Mouse (Mus musculus) stomach, postnatal 0 days (tissue): ENCODE measurements around the gene Tmub1. TPM values are rescaled to one million over a fixed set of nuclear protein-coding genes. Genes with fewer than 3 reads are reported as not detected.

Experiments
- ATAC-seq: fragments of 200-750 bp; cut with Nextera tagmentation; 2 replicates; pipeline ENCODE4 v1.8.0; 2017; ENCODE audit not compliant: low FRiP score, low TSS enrichment
- DNase-seq: peaks from one replicate; pipeline ENCODE4 v3.0.0-alpha.2; 2016; ENCODE audit warnings: low spot score
- H3K27ac ChIP-seq: fragments of 300-500 bp; sonication (generic); replicated peaks from 2 replicates; pipeline ENCODE4 v1.5.1; 2014; ENCODE audit warnings: mild to moderate bottlenecking, control low read depth
- H3K27me3 ChIP-seq: fragments of 300-500 bp; sonication (generic); 2 replicates; pipeline ENCODE4 v1.6.1; 2014; ENCODE audit warnings: low read length; ENCODE audit not compliant: control insufficient read depth, insufficient read depth
- H3K36me3 ChIP-seq: fragments of 300-500 bp; sonication (generic); 2 replicates; pipeline ENCODE4 v1.6.1; 2014; ENCODE audit warnings: low read length, mixed read lengths; ENCODE audit not compliant: control insufficient read depth, insufficient read depth
- H3K4me1 ChIP-seq: fragments of 300-500 bp; sonication (generic); replicated peaks from 2 replicates; pipeline ENCODE4 v1.6.1; 2014; ENCODE audit warnings: antibody characterized with exemption; ENCODE audit not compliant: control insufficient read depth, insufficient read depth
- H3K4me2 ChIP-seq: fragments of 300-500 bp; sonication (generic); replicated peaks from 2 replicates; pipeline ENCODE4 v1.6.1; 2014; ENCODE audit warnings: low read depth, mild to moderate bottlenecking, control low read depth, moderate library complexity
- H3K4me3 ChIP-seq: fragments of 300-500 bp; sonication (generic); 2 replicates; pipeline ENCODE4 v1.5.1; 2014; ENCODE audit warnings: low read depth, low read length, control low read depth
- H3K9ac ChIP-seq: fragments of 300-500 bp; sonication (generic); 2 replicates; pipeline ENCODE4 v1.6.1; 2014; ENCODE audit warnings: mild to moderate bottlenecking, low read length, control low read depth, mixed read lengths
- H3K9me3 ChIP-seq: fragments of 300-500 bp; sonication (generic); 2 replicates; pipeline ENCODE4 v1.6.1; 2016; ENCODE audit warnings: low read length; ENCODE audit not compliant: control insufficient read depth
- CTCF ChIP-seq: IDR thresholded peaks from 2 replicates; pipeline ENCODE4 v1.5.1; 2016; ENCODE audit warnings: antibody characterized with exemption, low read depth, mild to moderate bottlenecking, moderate library complexity
- EP300 ChIP-seq: optimal IDR thresholded peaks from 2 replicates; pipeline ENCODE3; 2016; ENCODE audit warnings: antibody characterized with exemption
- WGBS: fragments of 180-500 bp; shearing (Covaris S2); extraction: QIAGEN DNeasy Blood & Tissue Kit; methylation state at CpG from one replicate; pipeline ENCODE4 v1.1.7; 2014; 5-methylcytosine and 5-hydroxymethylcytosine counted together
- polyA plus RNA-seq: library from polyadenylated mRNA; unstranded; fragments of >200 nt; fragmentation: Nextera tagmentation; extraction: Ambion mirVana; gene quantifications from 2 replicates; pipeline ENCODE4 v1.2.1, GENCODE M21; 2015

Gene Tmub1
- polyA plus RNA-seq, 1 experiment from 2014 or later = 20.9 TPM

DNA sequence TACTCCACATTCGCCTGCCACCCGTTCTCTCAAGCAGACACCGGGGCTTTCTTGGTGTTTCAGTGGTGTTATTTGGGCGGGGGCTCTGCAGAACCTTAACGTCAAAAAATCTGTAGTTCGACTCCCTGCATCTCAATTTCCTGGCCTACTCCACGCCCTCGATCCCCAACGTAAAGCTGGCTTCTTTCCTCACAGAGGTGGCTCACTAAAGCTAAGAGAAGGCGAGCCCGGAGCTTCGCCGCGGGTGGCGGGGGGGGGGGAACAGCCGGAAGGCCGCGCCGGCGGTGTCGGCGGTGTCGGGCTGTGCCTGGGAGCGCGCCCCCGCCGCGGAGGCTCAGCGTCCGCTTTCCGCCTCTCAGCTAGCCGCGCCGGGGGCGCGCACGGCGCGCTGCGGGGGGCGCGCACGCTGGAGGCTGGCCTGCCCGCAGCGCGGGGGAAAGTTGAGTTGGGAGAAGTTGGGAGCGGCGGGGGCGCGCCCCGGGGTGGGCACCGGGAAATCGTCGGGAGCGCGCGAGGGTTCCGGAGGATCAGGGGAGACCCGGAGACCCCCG is 22.7 kb downstream of the Tmub1 start:
- Histone ChIP-seq H3K9ac (peak overlapping the region; percentile 76), H3K27ac (peak overlapping the region; percentile 94), H3K9me3 (no peaks in the 10 kb centered on the region), H3K4me3 (peak overlapping the region; percentile 68), H3K27me3 (no peaks in the 10 kb centered on the region), H3K4me1 (no peaks in the 10 kb centered on the region; the same call in none of the 2 replicates), H3K36me3 (peaks cover 5% of the 10 kb centered on the region; the same call in 1 of the 2 replicates), H3K4me2 (peak overlapping the region; percentile 88)
- DNase-seq (peak; percentile 90), ATAC-seq (peak; percentile 17; the same call in 1 of the 2 replicates)
- TF ChIP-seq CTCF (no peak), EP300 (no peak)
- under 1% methylated on average over 43 of the region's 60 CpGs for WGBS

DNA sequence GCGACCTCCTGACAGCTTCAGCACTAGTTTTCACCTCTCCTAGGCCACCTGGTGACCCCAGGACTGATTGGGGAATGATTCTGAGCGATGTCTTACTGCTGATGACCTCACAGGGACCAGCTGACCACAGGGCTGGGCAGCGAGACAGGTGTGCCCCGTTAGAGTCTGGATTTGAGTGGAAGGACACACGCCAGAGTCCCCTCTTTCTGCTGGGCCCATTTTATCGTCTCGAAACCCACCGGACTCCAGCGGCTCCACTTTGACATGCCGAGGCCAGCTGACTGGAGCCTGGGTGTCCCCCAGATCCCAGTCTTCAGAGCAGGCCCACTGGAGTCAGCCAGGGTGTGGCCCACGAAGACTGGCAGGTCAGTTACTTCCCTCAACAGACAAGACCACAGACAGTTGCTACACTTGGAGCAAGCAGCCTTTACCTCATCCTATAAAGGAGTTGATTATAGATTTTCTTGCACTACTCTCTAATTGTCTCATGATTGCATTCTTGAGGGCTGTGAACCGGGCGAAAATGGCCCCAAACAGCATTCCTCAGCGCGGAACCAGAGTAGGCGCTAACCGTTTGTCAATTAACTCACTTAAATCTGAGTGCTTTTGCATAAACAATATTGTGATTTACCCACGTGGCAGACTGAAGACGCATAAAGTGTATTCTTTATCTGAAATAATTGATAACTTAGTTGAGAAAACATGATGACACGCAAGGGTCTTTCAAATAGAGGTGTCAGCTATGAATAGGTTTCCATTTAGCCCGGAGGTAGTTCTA is 23.5 kb downstream of the Tmub1 start:
- H3K27ac ChIP-seq = peak overlapping the region; percentile 94
- peak overlapping the region; percentile 68 for H3K4me3 ChIP-seq
- no peaks in the 10 kb centered on the region for H3K9me3 ChIP-seq
- H3K9ac ChIP-seq = peak overlapping the region; percentile 76
- TF ChIP-seq CTCF (no peak), EP300 (peak; percentile 71)
- 7% methylated on average over 21 of the region's 21 CpGs for WGBS
- peaks cover 3% of the 10 kb centered on the region; the same call in 1 of the 2 replicates for H3K36me3 ChIP-seq
- DNase-seq (no peak), ATAC-seq (peak; percentile 24)
- H3K27me3 ChIP-seq = no peaks in the 10 kb centered on the region
- H3K4me2 ChIP-seq = peak overlapping the region; percentile 88
- no peaks in the 10 kb centered on the region; the same call in none of the 2 replicates for H3K4me1 ChIP-seq

DNA sequence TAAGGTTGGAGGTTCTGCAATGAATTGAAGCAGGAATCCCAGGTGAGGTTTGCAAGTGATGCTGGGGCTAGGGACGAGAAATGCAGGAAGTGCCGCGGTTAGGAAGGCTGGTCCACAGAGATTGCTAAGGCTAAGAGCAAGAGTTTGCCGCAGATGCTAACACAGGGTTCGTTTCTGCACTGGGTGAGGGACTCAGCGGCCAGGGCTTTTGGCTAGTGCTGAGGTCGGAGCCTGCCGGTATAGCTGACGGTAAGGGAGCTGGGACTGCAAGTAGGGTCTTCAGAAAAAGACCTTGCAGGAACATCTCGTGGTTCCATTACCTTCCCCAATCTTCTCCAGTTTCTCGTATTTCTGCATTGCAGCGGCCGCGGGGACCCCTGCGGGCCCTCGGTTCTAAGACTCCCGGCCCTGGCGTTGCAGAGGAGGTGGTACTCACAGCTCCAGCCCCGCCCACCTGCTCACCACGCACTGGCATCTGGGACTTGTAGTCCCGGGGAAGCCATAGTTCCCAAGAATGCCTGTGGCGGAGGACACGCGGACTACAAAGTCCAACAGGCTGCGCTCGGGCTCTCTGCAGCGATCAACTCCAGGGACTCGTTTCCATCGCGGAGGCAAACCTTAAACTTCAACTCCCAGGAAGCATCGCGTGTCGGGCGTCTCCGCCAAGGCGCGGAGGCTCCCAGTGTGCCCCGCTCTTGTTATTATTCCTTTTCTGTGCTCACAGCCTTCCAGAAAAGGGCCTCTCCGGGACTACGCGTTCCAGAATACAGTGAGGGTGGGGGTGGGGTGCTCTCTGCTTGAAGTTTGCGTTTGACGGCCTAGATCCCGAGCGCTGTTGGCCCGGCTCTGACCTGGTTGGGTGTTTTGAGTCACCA is 24.3 kb downstream of the Tmub1 start, which contains the start of the genes Cdk5 and Slc4a2:
Cdk5 (minus strand) TSS at position 402 of the 875 bp plus-strand sequence.
Slc4a2 (plus strand) TSS at position 709 of the 875 bp plus-strand sequence.
- WGBS = under 1% methylated on average over 46 of the region's 46 CpGs
- Histone ChIP-seq H3K9me3 (no peaks in the 10 kb centered on the region), H3K36me3 (peaks cover 4% of the 10 kb centered on the region; the same call in 1 of the 2 replicates), H3K27me3 (no peaks in the 10 kb centered on the region), H3K4me3 (peak within 1 kb of the TSS; percentile 68), H3K27ac (peak within 1 kb of the TSS; percentile 94), H3K4me2 (peak within 1 kb of the TSS; percentile 88), H3K4me1 (no peaks in the 10 kb centered on the region; the same call in none of the 2 replicates), H3K9ac (peak within 1 kb of the TSS; percentile 77)
- DNase-seq = peak; percentile 98
- peak; percentile 93 for ATAC-seq
- TF ChIP-seq CTCF (no peak), EP300 (peak; percentile 87)

DNA sequence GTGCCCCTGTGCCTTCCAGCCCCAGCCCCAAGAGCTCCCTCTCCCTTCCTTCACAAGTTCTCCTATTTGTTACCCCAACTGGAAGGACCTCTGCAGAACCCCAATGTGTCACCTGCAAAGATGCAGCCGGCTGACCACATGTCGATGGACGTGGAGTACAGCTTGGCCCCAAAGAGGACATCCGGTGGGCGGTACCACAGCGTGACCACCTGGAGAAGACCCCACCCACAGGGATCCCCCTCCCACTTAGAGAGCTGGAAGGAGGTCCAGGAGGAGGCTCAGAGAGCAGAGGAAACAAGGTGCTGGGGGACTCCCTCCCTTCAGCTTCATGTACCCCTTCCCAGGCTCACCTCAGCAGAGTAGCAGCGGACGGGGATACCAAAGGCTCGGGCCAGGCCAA is 27.3 kb downstream of the Tmub1 start:
- no peak for TF ChIP-seq CTCF
- TF ChIP-seq EP300 = no peak
- WGBS = 87% methylated on average over 9 of the region's 9 CpGs
- H3K9me3 ChIP-seq = no peaks in the 10 kb centered on the region
- H3K4me3 ChIP-seq = no peak overlapping the region
- H3K9ac ChIP-seq = no peak overlapping the region
- ATAC-seq (no peak), DNase-seq (no peak)
- peaks cover 4% of the 10 kb centered on the region; the same call in 1 of the 2 replicates for H3K36me3 ChIP-seq
- no peak overlapping the region for H3K27ac ChIP-seq
- H3K27me3 ChIP-seq = no peaks in the 10 kb centered on the region
- H3K4me1 ChIP-seq = no peaks in the 10 kb centered on the region
- no peak overlapping the region for H3K4me2 ChIP-seq

DNA sequence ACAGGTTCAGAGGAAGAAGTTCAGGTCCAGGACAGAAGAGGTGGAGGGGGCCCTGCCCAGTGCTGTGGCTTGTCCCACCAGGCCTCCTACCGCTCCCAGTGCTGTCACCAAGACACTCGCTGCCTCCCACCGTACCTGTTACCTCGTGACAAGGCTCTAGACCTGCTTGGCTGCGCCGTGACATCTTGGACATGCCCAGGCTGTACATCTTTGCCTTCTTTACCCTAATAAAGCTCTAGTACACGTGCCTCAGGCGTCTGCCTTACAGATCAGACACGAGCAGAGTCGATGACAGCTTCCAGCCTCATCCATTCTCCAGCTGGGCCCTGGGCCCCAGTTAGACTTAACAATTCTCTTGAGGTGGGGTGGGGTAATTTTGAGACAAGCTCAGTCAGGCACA is 30.1 kb downstream of the Tmub1 start:
- Histone ChIP-seq H3K9ac (no peak overlapping the region), H3K27me3 (no peaks in the 10 kb centered on the region), H3K4me1 (no peaks in the 10 kb centered on the region), H3K4me2 (no peak overlapping the region), H3K36me3 (peaks cover 4% of the 10 kb centered on the region; the same call in 1 of the 2 replicates), H3K27ac (no peak overlapping the region), H3K4me3 (no peak overlapping the region), H3K9me3 (no peaks in the 10 kb centered on the region)
- DNase-seq = no peak
- no peak for ATAC-seq
- TF ChIP-seq CTCF = no peak
- no peak for TF ChIP-seq EP300
- 90% methylated on average over 10 of the region's 10 CpGs for WGBS
